Mouse (Mus musculus) heart, adult 18-20 months (tissue): Measurements from ENCODE around the gene 2410131K14Rik. TPM values are rescaled to one million over a fixed set of nuclear protein-coding genes. Genes with fewer than 3 reads are reported as not detected.

Source experiments
- DNase-seq, 2 experiments: peaks; one replicate each; pipeline ENCODE4 v3.0.0; 2021 to 2022; ENCODE audit warnings: mixed read lengths in 1 of 2
- total RNA-seq, 2 experiments: library from RNA; stranded (reverse); gene quantifications; 2 replicates each; pipeline ENCODE4 v1.2.3; 2021

Gene 2410131K14Rik
- total RNA-seq, 2 experiments from 2014 or later = 8.5 to 9.2 TPM

GRCm38 (mm10) chr5:118261181-118261580, 16.2 kb downstream of the 2410131K14Rik start:
- DNase-seq = no peak

GRCm38 (mm10) chr5:118262418-118262817, 17.4 kb downstream of the 2410131K14Rik start:
- DNase-seq = no peak

DNA sequence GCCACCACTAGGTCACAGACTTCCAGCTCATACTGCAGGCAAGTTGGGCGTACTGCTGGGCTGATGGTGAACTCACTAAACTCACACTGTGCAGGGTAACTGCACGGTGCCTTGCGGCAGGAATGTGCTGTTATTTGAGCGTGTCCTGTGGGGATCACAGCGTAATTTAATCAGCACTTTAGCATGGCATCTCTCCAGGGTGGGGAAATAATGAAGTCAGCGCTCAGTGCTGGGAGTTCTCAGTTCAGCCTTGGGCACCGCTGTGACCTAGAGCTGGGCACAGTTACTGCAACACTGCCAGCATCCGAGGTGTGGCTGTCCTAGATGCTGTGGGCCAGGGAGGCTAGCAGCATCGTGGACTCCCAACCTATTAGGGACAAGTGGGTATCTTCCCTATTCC, 19.3 kb downstream of the 2410131K14Rik start:
- DNase-seq = no peak

- no peak for DNase-seq
Measured at GRCm38 (mm10) chr5:118265366-118265765, 20.3 kb downstream of the 2410131K14Rik start.

DNA sequence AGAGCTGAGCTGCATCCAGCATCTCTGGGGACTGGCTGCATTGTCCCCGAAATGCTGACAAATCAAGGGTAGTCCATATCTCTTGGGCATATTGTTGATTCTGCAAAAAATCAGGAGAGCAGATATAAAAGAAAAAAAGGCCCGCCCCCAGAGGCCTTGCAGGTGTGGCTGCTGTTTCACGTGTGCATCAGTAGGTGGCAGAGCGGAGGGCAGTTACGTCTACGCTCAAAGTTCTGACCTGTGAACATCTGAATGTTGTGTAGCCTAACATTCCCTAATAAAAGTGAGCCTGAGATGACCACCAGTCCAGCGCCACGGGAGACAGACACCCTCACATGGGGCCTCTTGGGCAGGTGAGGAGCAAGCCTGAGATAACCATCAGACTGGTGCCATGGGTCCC, 21.3 kb downstream of the 2410131K14Rik start:
- DNase-seq = no peak

DNA sequence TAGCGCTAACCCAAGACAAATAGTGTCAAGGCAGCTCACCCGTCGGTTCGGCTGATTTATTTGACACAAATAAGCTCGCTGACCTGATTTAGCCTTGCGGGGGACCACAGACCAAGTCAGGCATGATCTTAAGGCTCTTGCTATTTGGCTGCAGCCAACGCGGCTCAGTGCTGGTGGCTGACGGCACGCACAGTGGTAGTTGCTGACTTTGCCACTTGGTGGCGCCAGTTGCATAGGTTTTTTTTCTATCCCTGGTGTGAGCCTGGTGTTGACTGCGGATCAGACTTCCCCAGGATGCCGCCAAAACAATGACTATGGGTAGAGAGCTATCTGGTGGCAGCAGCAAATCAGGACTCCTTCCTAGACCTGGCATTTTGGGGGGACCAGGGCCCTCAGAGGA, 24.0 kb downstream of the 2410131K14Rik start:
- DNase-seq = peak; percentile 86 to 95

DNA sequence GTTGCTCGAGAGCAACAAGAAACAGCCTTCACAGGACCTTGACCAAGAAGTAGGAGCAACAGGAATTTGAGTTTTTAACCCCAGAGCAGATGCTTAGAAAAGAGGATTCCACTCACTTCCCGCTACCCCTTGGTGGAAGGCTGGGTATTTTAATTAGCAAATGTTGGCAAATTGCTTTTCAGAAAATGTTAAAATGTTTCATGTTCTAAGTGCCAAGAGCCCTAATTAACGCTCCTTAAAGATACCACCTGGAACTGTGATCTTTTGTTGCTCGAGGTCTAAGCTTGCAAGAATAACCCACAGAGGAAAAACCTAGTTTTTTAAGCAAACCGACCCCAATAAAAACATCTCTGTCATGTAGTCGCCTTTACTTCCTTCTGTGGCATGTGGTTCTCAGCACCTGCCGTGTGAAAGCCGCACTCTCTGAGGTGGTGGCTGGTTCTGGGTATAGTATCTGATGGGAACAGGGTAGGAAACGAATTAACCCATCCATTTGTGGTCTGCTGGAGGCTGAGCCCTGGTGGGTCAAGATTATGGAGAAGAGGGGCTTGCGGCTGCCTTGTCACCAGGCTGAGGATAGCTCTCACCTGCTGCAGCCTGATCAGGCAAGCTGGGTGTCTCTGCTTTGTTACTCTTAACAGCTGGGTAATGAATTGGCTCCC, 26.6 kb downstream of the 2410131K14Rik start:
- no peak for DNase-seq

DNA sequence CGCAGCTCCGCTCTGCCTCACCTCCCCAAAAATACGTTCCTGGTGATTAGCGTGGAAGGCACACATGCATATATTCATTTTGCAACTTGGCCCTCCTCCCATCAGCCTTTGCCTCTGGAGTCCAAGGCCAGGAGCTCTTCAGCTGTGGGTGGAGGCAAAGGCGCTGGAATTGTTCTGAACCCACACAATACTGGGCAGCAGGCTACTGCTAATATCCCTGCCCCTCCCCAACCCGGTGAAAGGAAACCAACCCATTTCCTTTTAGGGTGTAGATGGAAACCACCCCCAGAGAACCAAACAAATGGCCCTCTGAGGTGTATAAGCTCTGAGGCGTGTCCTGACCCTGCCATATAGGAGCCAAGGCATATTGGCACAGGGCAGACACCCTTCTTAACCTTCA, 28.4 kb downstream of the 2410131K14Rik start:
- peak in 1 of 2 experiments; percentile 57 for DNase-seq

GRCm38 (mm10) chr5:118274546-118274945, 29.5 kb downstream of the 2410131K14Rik start:
- no peak for DNase-seq

- no peak for DNase-seq
Measured at GRCm38 (mm10) chr5:118276281-118276680, 31.3 kb downstream of the 2410131K14Rik start.

DNA sequence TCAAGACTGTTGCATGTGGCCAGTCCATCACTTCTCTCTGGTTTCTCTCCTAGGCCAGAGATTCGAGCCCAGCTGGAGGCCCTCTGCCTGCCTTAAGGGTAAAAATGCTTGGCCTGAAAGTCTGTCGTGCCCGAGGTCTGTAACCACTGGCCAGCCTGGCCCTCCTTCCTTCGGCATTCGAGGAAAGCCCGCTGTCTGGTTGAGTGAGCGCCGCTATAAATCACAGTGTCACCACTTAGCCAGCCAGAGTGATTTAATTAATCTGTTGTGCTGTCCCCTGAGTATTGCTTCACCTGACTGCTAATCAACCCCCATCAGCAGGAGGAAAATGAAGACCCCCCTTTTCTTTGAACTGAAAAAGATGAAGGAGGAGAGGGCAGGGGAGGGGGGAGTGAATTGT, 31.7 kb downstream of the 2410131K14Rik start:
- no peak for DNase-seq

GRCm38 (mm10) chr5:118277741-118278495, 32.9 kb downstream of the 2410131K14Rik start:
- DNase-seq = no peak

DNA sequence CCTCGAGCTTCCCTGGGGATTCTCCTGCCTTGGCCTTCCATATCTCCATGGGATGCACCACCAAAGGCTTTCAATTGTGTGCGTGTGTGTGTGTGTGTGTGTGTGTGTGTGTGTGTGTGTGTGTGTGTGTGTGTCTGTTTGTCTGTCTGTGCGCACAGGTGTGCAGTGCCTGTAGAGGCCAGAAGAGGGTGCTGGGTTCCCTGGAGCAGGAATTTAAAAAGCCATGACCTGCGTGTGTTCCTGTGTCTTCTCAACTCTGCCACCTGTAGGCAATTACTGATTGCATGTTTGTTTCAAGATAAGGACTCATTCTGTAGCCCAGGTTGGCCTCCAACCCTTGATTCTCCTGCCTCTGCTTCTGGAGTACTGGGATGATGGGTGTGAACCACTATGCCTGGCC, 46.4 kb downstream of the 2410131K14Rik start:
- DNase-seq = no peak

DNA sequence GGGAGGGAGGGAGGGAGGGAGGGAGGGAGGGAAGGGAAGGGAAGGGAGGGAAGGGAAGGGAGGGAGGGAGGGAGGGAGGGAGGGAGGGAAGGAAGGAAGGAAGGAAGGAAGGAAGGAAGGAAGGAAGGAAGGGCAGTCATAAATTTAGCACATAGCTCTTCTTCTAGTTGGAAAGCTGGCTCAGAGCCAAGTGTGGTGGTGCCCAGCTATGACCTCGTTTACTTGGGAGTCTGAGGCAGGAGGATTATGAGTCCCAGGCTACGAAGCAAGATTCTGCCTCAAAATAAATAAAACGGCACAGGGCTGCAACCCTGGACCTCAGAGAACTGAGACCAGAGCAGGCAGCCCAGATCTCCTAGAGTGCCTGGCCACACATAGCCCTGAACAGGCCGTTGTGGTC, 47.4 kb downstream of the 2410131K14Rik start:
- DNase-seq = no peak

DNA sequence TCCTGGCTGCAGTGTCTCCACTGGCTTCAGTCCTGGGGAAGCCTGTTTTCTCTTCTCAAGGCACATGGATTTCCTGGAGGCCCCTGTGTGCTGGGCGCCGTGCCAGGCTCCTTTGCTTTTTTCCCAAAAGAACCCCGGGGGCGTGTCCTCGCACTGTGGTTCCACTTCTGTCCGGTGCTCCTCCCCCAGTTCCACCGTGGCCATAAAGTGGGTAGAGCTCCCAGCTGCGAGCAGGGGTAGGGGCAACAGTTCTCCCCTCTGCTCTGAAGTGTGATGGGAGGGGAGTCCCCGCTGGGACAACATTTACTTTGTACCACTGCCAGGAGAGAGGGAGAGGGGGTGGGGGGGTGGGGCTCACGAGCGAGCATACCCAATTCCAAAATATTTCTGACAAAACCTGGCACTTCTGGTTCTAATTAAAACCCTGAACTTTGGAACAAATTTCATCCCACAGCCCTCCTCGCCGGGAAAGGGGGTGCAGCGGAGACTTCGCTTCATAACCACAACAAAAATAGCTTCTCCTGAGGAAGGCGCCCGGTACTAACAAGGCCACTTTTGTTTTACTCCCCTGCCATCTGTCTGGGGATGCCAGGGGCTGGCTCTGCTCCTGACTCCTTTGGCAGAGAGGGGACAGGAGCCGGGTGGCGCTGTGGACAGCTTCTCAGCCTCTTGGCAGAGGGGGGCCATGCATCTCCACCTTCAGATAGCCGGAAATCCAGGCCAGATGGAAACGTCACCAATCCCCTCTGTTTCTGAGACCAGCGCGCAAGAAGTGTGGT, 49.2 kb downstream of the 2410131K14Rik start:
- DNase-seq = peak; percentile 96

DNA sequence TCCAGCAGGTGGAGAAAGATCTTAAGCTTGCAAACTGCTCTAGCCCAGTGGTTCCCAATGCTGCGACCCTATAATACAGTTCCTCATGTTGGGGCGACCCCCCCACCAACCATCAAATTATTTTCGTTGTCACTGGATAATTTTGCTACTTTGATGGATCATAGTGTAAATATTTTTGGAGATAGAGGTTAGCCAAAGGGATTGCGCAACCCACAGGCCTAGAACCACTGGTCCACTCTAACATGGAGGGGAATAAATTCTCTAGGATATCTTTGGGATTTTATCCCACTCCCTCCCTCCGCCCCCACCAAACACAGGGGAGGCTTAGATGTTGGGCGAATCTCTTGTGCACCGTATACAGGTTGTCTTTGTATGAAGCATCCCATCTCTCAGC, 49.8 kb downstream of the 2410131K14Rik start:
- peak; percentile 64 to 67 for DNase-seq

DNA sequence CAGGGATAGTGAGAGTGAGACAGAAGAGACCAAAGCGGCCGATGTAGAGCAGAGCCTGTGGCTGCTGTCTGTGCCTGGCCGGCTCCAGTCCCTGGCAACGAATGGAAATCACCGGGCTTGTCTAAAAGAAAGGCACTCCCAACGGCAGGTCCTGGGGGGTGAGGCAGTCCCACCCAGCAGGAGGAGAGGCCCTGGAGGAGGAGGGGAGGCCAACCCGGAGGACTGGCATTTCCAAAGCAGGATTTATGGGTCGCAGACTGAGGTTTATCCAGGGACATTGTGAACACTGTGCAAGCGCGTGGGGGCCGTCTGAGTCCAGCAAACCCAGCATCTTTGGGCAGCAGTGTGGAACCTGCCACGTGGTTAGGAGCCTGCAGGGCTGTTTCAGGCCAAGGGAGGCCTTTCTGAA, 52.3 kb downstream of the 2410131K14Rik start:
- DNase-seq = no peak

GRCm38 (mm10) chr5:118299720-118300400, 54.8 kb downstream of the 2410131K14Rik start:
- no peak for DNase-seq

DNA sequence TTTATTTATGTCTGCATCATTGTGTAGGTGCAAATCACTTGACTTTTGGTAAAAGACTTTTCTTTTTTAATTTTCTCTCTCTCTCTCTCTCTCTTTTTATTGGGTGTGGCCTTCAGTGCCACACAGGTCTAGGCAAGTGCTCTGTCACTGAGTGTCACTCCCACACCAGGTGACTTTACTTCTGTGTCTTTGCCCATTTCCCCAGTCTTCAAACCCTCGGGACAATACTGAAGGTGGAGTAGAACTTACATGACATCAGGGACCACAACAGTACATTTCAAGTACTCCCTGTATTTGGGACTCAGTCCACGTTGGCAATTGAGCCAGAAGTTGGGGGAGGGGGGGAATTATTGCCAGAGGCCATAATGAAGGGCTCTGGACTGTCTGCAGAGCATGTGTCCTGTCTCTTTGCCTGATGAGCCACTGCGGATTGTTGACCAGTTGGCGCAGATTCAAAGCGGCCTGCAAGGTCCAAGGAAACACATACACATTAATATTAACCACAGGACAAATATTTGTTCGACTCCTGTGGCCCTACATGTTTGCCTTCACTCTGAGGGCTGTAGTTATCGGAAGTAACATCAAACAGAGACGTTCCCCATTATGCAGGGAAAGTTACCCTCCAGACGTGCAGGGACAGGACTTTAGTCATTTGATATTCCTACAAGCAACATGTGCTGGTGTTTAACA, 57.6 kb downstream of the 2410131K14Rik start:
- DNase-seq = no peak

- peak in 1 of 2 experiments; percentile 28 for DNase-seq
Measured at GRCm38 (mm10) chr5:118304970-118305618, 60.1 kb downstream of the 2410131K14Rik start.

GRCm38 (mm10) chr5:118310389-118310788, 65.4 kb downstream of the 2410131K14Rik start:
- no peak for DNase-seq
